Mouse (Mus musculus): Measurements from ENCODE around the gene Gfap. TPM values are rescaled to one million over a fixed set of nuclear protein-coding genes. Genes with fewer than 3 reads are reported as not detected.

Gene Gfap
- polyA plus RNA-seq, 1 experiment from 2014 or later: 0.92 TPM

Other genes with a start within 250 kb of the Gfap start
- 0.40 and 0.79 TPM in 2 replicates for gene Meioc, start 237.2 kb downstream of the Gfap start, polyA plus RNA-seq (2015; fragmentation: Nextera tagmentation; extraction: Ambion mirVana)
- 39.8 and 44.6 TPM in 2 replicates for gene Ccdc43, start 203.1 kb downstream of the Gfap start, polyA plus RNA-seq (2015; fragmentation: Nextera tagmentation; extraction: Ambion mirVana)
- 4.5 and 5.2 TPM in 2 replicates for gene Adam11, start 139.5 kb downstream of the Gfap start, polyA plus RNA-seq (2015; fragmentation: Nextera tagmentation; extraction: Ambion mirVana)
- gene Gjc1, start 81.2 kb downstream of the Gfap start, polyA plus RNA-seq (2015; fragmentation: Nextera tagmentation; extraction: Ambion mirVana): 30.1 and 38.5 TPM in 2 replicates
- 1.2 and 1.4 TPM in 2 replicates for gene Higd1b, start 65.1 kb downstream of the Gfap start, polyA plus RNA-seq (2015; fragmentation: Nextera tagmentation; extraction: Ambion mirVana)
- 138 and 146 TPM in 2 replicates for gene Eftud2, start 19.9 kb downstream of the Gfap start, polyA plus RNA-seq (2015; fragmentation: Nextera tagmentation; extraction: Ambion mirVana)
- gene Ccdc103, start 19.7 kb downstream of the Gfap start, polyA plus RNA-seq (2015; fragmentation: Nextera tagmentation; extraction: Ambion mirVana): 0.94 and 1.3 TPM in 2 replicates
- gene Fam187a, start 15.7 kb downstream of the Gfap start, polyA plus RNA-seq (2015; fragmentation: Nextera tagmentation; extraction: Ambion mirVana): 0.12 TPM in 1 of 2 replicates, not detected in the other
- 7.3 and 8.7 TPM in 2 replicates for gene Kif18b, start 24.2 kb upstream of the Gfap start, polyA plus RNA-seq (2015; fragmentation: Nextera tagmentation; extraction: Ambion mirVana)
- 1.3 and 1.7 TPM in 2 replicates for gene C1ql1, start 45.8 kb upstream of the Gfap start, polyA plus RNA-seq (2015; fragmentation: Nextera tagmentation; extraction: Ambion mirVana)
- 50.8 and 53.7 TPM in 2 replicates for gene Nmt1, start 127.3 kb upstream of the Gfap start, polyA plus RNA-seq (2015; fragmentation: Nextera tagmentation; extraction: Ambion mirVana)
- 85.2 and 109 TPM in 2 replicates for gene Dcakd, start 127.4 kb upstream of the Gfap start, polyA plus RNA-seq (2015; fragmentation: Nextera tagmentation; extraction: Ambion mirVana)
- gene Plcd3, start 200.7 kb upstream of the Gfap start, polyA plus RNA-seq (2015; fragmentation: Nextera tagmentation; extraction: Ambion mirVana): 5.2 and 6.5 TPM in 2 replicates
- 31.0 and 36.4 TPM in 2 replicates for gene Acbd4, start 200.8 kb upstream of the Gfap start, polyA plus RNA-seq (2015; fragmentation: Nextera tagmentation; extraction: Ambion mirVana)
- 4.7 and 5.7 TPM in 2 replicates for gene Hexim1, start 215.3 kb upstream of the Gfap start, polyA plus RNA-seq (2015; fragmentation: Nextera tagmentation; extraction: Ambion mirVana)
- gene Hexim2, start 231.5 kb upstream of the Gfap start, polyA plus RNA-seq (2015; fragmentation: Nextera tagmentation; extraction: Ambion mirVana): 6.3 and 7.9 TPM in 2 replicates